Mouse (Mus musculus): Measurements from ENCODE around the gene 2410137M14Rik.
"Not testable (repeated sequence)": the region's sequence is repeated elsewhere in the genome, so short reads cannot be mapped to it uniquely, and the experiment has no call there.

2410137M14Rik gene

DNA sequence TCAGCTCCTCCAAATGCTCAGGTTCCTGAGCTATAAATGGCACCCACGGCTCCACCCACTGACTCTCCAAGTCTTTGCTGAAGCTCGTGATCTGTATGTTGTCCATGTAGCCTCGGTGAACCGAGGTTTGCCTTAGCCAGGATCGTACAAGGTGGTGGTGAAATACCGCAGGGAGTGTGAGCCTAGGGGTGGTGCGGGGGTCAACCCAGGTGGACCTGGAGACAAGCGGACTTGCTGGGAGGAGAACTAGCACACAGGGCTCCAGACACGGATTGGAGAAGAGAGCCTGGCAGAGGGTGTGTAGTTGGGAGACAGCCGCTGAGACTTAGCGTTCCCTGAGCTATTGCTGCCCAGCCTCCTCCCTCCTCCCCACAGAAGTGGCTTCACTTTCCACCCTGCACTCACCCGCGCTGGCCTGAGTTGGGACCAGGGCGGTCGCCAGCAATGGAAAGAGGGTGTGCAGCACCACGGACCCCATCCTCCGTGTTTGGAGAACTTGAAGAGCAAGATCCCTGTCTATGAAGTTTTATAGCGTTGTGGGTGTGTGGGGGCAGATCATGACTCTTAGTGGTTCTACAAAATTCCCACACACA, at the start of gene 2410137M14Rik:
2410137M14Rik (minus strand) TSS at position 17 of the 593 bp plus-strand sequence.
- in situ Hi-C loops (cut with MboI; ENCODE audit: low sequenced_read_pairs) = no loop called here

- in situ Hi-C loops (cut with MboI; ENCODE audit: low sequenced_read_pairs) = no loop called here
Measured at GRCm38 (mm10) chr17:37029162-37029561, 48.1 kb upstream of the 2410137M14Rik start.

DNA sequence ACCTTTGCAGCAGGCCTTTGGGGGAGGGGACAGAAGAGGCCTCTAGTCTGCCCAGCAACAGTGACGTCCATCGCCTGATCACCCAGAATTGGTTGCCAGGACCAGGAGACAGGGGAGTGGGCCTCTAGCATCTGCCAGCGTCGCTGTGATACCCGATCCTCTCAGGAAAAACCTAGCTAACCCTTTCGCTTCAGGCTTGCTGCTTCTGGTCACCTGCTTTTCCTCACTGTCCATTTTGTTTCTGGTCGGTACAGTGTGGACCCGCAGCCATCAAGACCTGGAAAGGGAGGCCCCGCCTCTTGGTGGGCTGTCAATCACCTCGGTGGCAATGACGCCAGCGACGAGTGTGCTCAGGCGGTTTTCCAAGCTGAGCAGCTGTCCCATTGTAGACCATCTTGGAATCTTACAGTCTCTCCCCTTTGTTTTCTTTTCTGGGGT, 47.7 kb upstream of the 2410137M14Rik start:
- in situ Hi-C loops (cut with MboI; ENCODE audit: low sequenced_read_pairs) = no loop called here

- in situ Hi-C loops (cut with MboI; ENCODE audit: low sequenced_read_pairs) = no loop called here
Measured at GRCm38 (mm10) chr17:37028212-37028611, 47.2 kb upstream of the 2410137M14Rik start.

DNA sequence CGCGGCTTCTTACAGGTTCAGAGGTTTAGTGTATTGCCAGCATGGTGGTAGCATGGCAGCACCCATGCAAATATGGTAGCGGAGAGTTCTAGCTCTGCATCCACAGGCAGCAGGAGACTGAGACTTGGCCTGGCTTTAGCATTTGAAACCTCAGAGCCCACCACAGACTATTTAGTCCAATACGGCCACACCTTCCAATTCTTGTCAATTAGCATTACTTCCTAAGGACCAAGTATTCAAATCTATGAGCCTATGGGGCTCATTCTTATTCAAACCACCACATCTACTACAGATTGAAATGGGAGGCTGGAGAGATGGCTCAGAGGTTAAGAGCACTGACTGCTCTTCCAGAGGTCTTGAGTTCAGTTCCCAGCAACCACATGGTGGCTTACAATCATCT, 46.4 kb upstream of the 2410137M14Rik start:
- in situ Hi-C loops (cut with MboI; ENCODE audit: low sequenced_read_pairs) = no loop called here

- in situ Hi-C loops (cut with MboI; ENCODE audit: low sequenced_read_pairs) = no loop called here
Measured at GRCm38 (mm10) chr17:37026425-37026824, 45.4 kb upstream of the 2410137M14Rik start.

DNA sequence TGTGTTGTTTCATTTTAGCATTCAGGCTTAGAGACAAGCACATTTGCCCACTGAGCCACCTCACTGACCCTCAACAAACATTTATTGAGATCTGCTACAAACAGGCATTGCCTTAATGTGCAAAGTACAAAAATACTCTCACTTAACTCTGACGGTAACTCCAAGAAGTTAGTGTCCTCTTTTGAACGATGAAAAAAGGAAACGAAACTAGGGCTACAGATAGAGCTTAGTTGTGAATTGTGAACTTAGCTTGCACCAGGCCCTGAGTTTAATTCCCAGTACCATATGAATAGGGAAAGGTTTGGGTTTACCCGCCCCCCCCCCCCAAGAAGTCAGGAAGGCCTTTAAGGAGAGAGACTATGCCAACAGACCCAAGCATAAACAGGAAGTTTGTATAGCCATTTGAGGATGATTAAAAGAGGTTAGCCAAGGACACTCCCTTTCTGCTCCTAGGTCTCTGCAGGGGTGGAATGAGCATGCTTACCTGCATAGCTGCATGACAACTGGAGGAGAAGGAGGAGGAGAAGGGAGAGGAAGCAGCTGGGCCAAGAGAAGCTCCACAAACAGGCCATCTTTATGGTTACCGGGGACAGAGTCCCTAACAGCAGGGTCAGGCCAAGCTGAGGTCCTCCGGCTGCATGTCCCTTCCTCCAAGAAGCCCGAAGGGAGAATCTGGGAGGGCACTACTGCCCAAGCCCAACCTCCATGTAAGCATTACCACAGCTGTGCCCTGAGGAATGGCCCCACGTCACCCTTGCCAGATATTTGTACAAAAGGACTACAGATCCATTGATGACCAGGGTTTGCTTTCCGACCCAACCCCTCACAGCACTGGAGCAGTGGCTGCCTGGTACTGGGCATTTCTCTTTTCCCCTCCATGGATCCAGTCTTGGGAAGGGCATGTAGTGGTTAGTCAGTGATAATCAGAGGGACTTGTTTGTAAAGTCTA, 41.9 kb upstream of the 2410137M14Rik start, which contains the start of gene Mog:
Mog (minus strand) TSS at position 771 of the 949 bp plus-strand sequence.
- in situ Hi-C loops (cut with MboI; ENCODE audit: low sequenced_read_pairs) = no loop called here

DNA sequence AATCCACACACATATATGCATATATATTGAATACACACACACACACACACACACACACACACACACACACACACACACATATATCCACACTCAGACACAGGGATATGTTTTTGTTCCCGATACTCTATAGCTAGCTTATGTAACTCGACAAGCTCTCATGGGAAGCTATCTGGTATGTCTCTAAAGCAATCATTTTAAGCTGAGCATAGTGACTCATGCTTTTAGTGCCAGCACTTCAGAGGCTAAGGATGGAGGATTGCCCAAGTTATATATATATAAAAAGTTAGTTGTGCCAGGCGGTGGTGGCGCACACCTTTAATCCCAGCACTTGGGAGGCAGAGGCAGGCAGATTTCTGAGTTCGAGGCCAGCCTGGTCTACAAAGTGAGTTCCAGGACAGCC, 38.2 kb upstream of the 2410137M14Rik start:
- in situ Hi-C loops (cut with MboI; ENCODE audit: low sequenced_read_pairs) = not testable (repeated sequence)

DNA sequence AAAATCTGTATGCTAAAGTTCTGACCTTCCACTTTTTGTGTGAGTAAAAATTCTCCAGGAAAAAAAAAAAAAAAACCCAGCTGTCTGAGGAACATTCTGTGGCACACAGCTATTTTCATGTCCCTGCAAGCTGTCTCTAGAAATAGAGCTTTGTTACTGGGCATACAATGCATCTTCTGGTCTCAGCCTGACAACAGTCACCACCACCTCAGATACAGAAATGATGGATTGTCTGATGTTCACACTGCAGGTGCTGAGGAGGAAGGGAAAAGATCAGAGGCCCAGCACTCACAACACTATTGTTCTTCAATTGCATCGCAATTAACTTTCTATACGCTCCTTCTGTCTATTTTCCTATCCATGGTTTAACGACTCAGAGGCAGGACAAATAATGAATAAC, 37.3 kb upstream of the 2410137M14Rik start:
- in situ Hi-C loops (cut with MboI; ENCODE audit: low sequenced_read_pairs) = no loop called here

DNA sequence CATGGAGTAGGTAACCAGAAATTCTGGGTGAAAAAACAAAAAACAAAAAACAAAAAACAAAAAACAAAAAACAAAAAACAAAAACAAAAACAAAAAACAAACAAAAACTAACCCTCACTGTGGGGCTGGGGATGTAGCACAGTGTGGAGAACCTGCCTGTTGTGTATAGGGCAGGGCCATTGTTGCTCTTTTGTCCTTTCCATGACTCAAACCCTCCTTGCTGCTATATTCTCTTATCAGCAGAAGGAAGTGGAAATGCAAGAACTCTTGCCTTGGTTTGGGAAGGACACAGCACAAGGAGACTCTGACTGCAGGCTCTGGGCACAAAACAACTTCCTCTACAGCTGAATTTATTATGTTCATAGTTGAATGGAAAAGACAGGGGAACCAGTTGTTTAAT, 35.3 kb upstream of the 2410137M14Rik start:
- in situ Hi-C loops (cut with MboI; ENCODE audit: low sequenced_read_pairs) = no loop called here

DNA sequence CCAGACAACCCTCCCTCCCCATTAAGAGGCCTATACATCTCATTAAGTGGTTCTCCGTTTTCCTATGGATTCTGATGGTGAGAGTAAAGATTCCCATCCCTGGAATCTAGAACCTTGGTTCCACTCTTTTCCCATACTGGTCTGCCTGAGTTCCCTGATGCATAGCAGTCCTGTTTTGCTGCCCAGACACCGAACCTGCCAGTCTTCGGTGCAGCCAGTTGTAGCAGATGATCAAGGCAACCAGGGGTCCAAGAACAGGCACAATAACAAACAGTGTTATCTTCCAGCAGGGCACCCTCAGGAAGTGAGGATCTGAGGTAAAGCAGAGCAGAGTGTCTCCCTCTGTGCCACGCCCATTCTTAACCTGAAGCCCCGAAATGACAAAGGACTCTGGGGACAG, 31.1 kb upstream of the 2410137M14Rik start:
- in situ Hi-C loops (cut with MboI; ENCODE audit: low sequenced_read_pairs) = no loop called here

DNA sequence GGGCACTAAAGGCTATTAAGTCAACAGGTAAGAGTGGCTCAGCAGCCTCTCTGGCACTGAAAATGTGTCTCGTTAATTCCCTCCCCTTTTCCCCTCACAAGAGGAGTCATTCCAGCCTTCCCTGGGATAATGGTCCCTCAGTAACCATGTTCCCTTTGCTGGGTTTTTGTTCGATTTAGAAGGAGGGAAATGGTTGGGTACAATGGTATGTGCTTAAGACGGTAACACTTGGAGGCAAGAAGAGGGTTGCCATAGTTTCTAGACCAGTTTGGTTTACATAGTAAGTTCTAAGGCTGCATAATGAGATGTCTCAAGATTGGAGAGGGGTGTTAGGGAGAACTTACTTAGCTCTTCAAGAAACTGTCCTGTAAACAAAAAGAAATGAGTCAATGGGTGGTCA, 30.7 kb upstream of the 2410137M14Rik start:
- in situ Hi-C loops (cut with MboI; ENCODE audit: low sequenced_read_pairs) = no loop called here

DNA sequence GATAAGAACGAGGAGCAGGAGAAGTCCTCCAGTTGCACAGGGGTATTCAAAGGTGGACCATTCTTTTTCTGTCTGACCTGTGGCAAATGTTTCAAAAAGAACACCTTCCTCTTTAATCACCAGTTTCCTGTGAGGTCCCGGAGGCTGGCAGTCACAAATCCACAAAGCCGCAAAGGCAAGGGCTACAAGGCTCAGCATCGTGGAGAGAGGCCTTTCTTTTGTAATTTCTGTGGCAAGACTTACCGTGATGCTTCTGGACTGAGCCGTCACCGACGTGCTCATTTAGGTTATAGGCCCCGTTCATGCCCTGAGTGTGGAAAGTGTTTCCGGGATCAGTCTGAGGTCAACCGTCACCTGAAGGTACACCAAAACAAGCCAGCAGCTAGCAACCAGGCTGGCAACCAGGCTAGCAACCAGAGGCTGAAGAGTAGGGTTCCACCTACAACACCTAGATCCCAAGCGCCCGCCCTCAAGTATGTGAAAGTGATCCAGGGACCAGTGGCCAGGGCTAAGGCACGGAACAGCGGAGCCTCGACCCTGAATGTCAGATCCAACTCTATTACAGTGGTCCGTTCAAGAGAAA, 28.5 kb upstream of the 2410137M14Rik start:
- in situ Hi-C loops (cut with MboI; ENCODE audit: low sequenced_read_pairs) = no loop called here

DNA sequence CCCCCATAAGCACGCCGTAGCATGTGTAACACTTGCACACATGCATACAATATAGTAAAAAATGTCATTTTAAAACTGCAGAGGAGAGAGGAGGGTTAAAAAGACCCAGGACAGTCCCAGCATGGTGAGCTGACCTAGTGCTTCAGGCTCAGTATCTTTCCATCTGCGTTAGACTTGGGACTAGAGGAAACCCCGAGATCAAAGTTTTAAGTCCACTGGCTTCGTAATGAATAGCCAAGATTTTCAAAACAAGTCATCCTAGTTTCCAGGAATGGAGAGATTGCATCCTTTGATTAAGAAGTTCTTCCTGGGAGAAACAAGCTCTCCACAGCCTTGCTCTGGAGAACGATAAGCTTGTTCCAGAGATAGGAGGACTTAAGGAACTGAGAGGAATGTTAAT, 27.1 kb upstream of the 2410137M14Rik start:
- in situ Hi-C loops (cut with MboI; ENCODE audit: low sequenced_read_pairs) = no loop called here

DNA sequence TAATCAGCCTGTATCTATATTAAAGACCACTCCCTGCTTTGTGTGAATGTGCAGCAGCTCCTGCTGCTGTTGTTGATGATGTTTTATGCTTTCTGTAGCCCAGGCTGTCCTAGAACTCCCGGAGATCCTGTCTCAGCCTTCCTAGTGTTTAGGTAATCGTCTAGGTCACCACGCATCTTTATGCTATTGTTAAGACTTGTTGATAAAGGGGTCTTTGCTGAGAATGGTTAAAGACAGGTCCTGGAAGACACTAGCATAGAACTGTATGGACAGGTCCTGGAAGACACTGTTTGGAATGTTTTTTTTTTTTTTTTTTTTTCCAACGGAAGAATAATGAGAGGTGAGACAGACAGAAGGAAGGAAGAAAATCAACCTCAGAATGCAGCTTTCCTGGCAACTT, 22.3 kb upstream of the 2410137M14Rik start:
- in situ Hi-C loops (cut with MboI; ENCODE audit: low sequenced_read_pairs) = no loop called here

DNA sequence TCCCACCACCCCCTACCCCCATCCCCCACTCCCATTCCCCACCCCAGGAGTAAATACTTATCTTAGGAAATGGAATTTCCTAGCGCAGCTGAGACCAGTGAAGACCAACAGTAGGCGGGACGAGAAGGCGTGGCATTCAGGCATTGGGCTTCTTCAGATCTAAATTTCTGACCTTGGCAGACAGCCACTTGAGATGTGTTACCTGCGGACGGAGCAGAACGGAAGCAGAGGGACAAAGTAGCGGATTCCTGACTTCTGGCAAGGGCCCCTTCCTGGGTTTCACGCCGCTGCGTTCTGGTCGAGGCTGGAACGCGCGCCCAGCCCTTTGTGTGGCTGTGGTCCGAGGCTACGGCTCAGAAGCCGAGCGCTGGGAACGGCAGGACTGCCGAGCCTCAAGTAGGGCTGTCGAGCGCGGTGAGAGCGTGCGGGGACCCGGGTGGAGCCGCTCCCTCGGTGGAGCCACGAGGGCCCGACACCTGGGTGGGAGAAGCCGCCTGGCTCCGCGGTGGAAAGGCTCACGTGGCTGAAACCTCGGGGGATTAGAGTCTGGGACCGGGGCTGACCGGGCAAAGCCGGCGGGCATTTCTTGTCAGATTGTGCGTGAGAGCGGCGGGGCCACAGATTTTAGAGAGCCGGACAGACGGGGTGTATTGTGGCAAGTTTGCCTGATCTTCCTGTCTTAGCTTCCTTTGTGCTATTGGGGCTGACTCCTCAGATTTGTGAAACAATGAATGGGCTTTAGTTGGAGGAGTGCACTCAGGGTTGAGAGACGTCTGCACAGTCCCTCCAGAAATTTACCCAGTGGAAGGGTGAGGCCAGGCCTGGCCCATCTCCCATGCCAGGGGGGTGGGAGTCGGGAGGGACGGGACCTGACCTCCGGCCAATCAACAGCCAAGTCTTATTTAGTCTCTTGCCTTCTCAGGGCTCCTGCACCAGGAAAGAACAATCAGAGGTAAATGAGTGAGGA, 21.6 kb upstream of the 2410137M14Rik start:
- in situ Hi-C loops (cut with MboI; ENCODE audit: low sequenced_read_pairs) = no loop called here

- in situ Hi-C loops (cut with MboI; ENCODE audit: low sequenced_read_pairs) = no loop called here
Measured at GRCm38 (mm10) chr17:37000863-37001262, 19.8 kb upstream of the 2410137M14Rik start, which contains the start of gene Zfp57. Zfp57 (plus strand) TSS chr17:37001163.

DNA sequence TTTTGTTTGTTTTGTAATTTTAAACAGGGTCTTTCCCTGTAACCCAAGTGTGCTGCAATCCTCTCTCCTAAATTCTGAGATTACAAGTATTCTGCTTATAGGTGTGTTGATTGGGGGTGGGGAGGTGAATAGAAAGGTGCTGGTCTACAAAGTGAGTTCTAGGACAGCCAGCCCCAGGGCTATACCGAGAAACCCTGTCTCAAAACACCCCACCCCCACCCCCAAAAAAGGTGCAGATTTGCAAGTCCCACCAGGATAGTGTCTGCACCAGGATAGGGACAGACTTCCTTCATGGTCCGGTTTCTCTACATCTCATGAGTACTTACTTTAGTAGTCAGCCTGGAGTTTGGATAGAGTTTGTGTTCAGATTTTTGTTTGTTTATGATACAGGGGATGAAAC, 17.4 kb upstream of the 2410137M14Rik start:
- in situ Hi-C loops (cut with MboI; ENCODE audit: low sequenced_read_pairs) = no loop called here

GRCm38 (mm10) chr17:36997033-36997735, 16.1 kb upstream of the 2410137M14Rik start:
- in situ Hi-C loops (cut with MboI; ENCODE audit: low sequenced_read_pairs) = no loop called here

GRCm38 (mm10) chr17:36995448-36995847, 14.4 kb upstream of the 2410137M14Rik start:
- in situ Hi-C loops (cut with MboI; ENCODE audit: low sequenced_read_pairs) = no loop called here
